Mouse (Mus musculus) liver, embryonic 15.5 days (tissue): ENCODE results near the gene Kctd21. TPM values are rescaled to one million over a fixed set of nuclear protein-coding genes. Genes with fewer than 3 reads are reported as not detected.

Source experiments
- ATAC-seq: fragments of 200-750 bp; cut with Nextera tagmentation; 2 replicates; pipeline ENCODE4 v1.8.0; 2017; ENCODE audit warnings: moderate number of reproducible peaks, mild to moderate bottlenecking, moderate library complexity; ENCODE audit not compliant: insufficient read depth
- H3K27ac ChIP-seq: fragments of 300-500 bp; sonication (generic); replicated peaks from 2 replicates; pipeline ENCODE4 v1.5.1; 2015; ENCODE audit warnings: mild to moderate bottlenecking, inconsistent platforms
- H3K27me3 ChIP-seq: fragments of 300-500 bp; sonication (generic); 2 replicates; pipeline ENCODE4 v1.6.1; 2015; ENCODE audit warnings: mild to moderate bottlenecking, inconsistent platforms
- H3K36me3 ChIP-seq: fragments of 300-500 bp; sonication (generic); replicated peaks from 2 replicates; pipeline ENCODE4 v1.6.1; 2015; ENCODE audit warnings: moderate library complexity, mild to moderate bottlenecking, inconsistent platforms
- H3K4me1 ChIP-seq: fragments of 300-500 bp; sonication (generic); replicated peaks from 2 replicates; pipeline ENCODE4 v1.6.1; 2015; ENCODE audit warnings: inconsistent platforms
- H3K4me2 ChIP-seq: fragments of 300-500 bp; sonication (generic); 2 replicates; pipeline ENCODE4 v1.6.1; 2015; ENCODE audit warnings: moderate library complexity, mild to moderate bottlenecking, inconsistent platforms
- H3K4me3 ChIP-seq: fragments of 300-500 bp; sonication (generic); replicated peaks from 2 replicates; pipeline ENCODE4 v1.5.1; 2015; ENCODE audit warnings: mild to moderate bottlenecking, inconsistent platforms
- H3K9ac ChIP-seq: fragments of 300-500 bp; sonication (generic); 2 replicates; pipeline ENCODE4 v1.6.1; 2015; ENCODE audit warnings: moderate library complexity, mild to moderate bottlenecking, inconsistent platforms
- H3K9me3 ChIP-seq: fragments of 300-500 bp; sonication (generic); replicated peaks from 2 replicates; pipeline ENCODE4 v1.6.1; 2016; ENCODE audit warnings: inconsistent platforms
- WGBS: fragments of 180-500 bp; shearing (Covaris S2); methylation state at CpG from one replicate; pipeline ENCODE4 v1.1.7; 2015; ENCODE audit warnings: mixed read lengths; ENCODE audit not compliant: insufficient replicate concordance; 5-methylcytosine and 5-hydroxymethylcytosine counted together
- polyA plus RNA-seq: library from polyadenylated mRNA; unstranded; fragments of >200 nt; fragmentation: Nextera tagmentation; extraction: Ambion mirVana; gene quantifications from 2 replicates; pipeline ENCODE4 v1.2.1, GENCODE M21; 2015

Gene Kctd21
- polyA plus RNA-seq, 1 experiment from 2014 or later: 1.2 TPM

DNA sequence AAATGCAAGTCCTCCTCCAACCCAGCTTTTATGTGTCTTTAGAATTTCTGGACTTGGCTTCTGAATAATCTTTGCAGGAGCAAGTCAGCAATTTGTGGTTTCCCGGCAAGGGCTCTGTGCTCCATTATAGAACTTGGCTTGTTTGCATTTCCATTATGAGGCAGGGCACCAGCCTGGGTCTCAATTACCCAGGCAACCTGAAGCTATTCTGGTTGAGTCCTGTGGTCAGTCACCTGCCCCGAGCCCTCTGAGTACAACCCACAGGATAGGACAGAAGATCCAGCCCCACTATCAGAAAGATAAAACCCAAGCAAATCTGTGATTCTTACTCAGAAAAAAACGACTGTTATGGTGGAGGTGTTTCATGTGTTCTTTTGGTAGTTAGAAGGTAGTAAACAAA lies 28.8 kb downstream of the Kctd21 start:
- Histone ChIP-seq H3K9me3 (no peaks in the 10 kb centered on the region), H3K27me3 (peaks cover 5% of the 10 kb centered on the region), H3K27ac (no peak overlapping the region), H3K4me3 (no peak overlapping the region), H3K9ac (no peak overlapping the region), H3K36me3 (no peaks in the 10 kb centered on the region), H3K4me1 (no peaks in the 10 kb centered on the region), H3K4me2 (no peak overlapping the region)
- WGBS: 49% methylated on average over 3 of the region's 3 CpGs
- no peak for ATAC-seq

DNA sequence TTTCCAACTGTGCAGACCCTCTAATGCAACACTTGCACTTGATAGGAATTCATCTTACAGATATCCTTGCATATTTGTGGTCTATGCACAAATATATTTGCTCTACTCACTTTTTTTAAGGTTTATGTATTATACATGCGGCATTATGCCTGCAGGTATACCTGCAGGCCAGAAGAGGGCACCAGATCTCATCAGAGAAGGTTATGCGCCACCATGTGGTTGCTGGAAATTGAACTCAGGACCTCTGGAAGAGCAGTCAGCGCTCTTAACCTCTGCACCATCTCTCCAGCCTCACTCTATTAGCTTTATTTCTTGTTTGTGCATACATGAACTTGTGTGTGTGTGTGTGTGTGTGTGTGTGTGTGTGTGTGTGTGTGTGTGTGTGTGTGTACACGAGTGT lies 29.3 kb downstream of the Kctd21 start:
- Histone ChIP-seq H3K4me2 (no peak overlapping the region), H3K9ac (no peak overlapping the region), H3K4me1 (no peaks in the 10 kb centered on the region), H3K36me3 (no peaks in the 10 kb centered on the region), H3K9me3 (no peaks in the 10 kb centered on the region), H3K27ac (no peak overlapping the region), H3K4me3 (no peak overlapping the region), H3K27me3 (peaks cover 5% of the 10 kb centered on the region)
- WGBS: 19% methylated on average over 4 of the region's 4 CpGs
- ATAC-seq: no peak

- no peak overlapping the region for H3K4me3 ChIP-seq
- peaks cover 3% of the 10 kb centered on the region for H3K4me1 ChIP-seq
- H3K4me2 ChIP-seq: no peak overlapping the region
- no peaks in the 10 kb centered on the region for H3K36me3 ChIP-seq
- no peak overlapping the region for H3K27ac ChIP-seq
- no peak for ATAC-seq
- WGBS: 51% methylated on average over 1 of the region's 1 CpGs
- H3K27me3 ChIP-seq: peaks cover 5% of the 10 kb centered on the region
- no peaks in the 10 kb centered on the region for H3K9me3 ChIP-seq
- H3K9ac ChIP-seq: no peak overlapping the region
Observed at GRCm38 (mm10) chr7:97365887-97366286, 33.8 kb downstream of the Kctd21 start.

GRCm38 (mm10) chr7:97375101-97375500 lies 43.0 kb downstream of the Kctd21 start:
- no peaks in the 10 kb centered on the region for H3K27me3 ChIP-seq
- WGBS: 81% methylated on average over 9 of the region's 9 CpGs
- ATAC-seq: no peak
- H3K9ac ChIP-seq: no peak overlapping the region
- no peak overlapping the region for H3K27ac ChIP-seq
- H3K4me3 ChIP-seq: no peak overlapping the region
- H3K9me3 ChIP-seq: no peaks in the 10 kb centered on the region
- peaks cover 30% of the 10 kb centered on the region for H3K4me1 ChIP-seq
- peaks cover 60% of the 10 kb centered on the region for H3K36me3 ChIP-seq
- H3K4me2 ChIP-seq: no peak overlapping the region

DNA sequence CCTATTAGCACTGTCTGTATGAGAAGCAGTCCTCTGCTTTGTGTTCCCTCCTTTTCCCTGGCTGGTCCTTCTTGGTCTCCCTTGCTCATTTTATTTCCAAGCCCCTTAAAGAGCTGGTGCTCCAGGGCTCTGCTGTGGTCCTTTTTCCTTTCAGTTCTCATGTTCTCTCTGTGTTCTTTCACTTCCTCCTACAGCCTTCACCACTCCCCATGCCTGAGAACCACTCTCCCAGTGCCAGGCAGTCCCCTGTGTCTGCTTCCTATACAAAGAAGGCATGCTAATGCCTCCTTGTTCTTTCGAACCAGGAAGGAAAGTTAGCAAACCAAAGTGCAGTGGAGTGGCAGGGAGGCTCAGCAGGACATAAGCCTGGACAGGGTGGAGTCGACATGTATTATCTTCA lies 43.8 kb downstream of the Kctd21 start:
- peaks cover 66% of the 10 kb centered on the region for H3K36me3 ChIP-seq
- H3K4me1 ChIP-seq: peaks cover 27% of the 10 kb centered on the region

GRCm38 (mm10) chr7:97379304-97379703 lies 47.2 kb downstream of the Kctd21 start:
- ATAC-seq: no peak
- Histone ChIP-seq H3K9me3 (no peaks in the 10 kb centered on the region), H3K4me2 (no peak overlapping the region), H3K4me3 (no peak overlapping the region), H3K36me3 (peaks cover 90% of the 10 kb centered on the region), H3K4me1 (peaks cover 12% of the 10 kb centered on the region), H3K27me3 (no peaks in the 10 kb centered on the region), H3K9ac (no peak overlapping the region), H3K27ac (no peak overlapping the region)
- 75% methylated on average over 5 of the region's 5 CpGs for WGBS

More for the DNA sequence above, 43.8 kb downstream of the Kctd21 start:
- ATAC-seq: no peak
- no peak overlapping the region for H3K27ac ChIP-seq
- H3K27me3 ChIP-seq: no peaks in the 10 kb centered on the region
- H3K9me3 ChIP-seq: no peaks in the 10 kb centered on the region
- H3K4me2 ChIP-seq: no peak overlapping the region
- WGBS: 61% methylated on average over 2 of the region's 2 CpGs
- H3K9ac ChIP-seq: no peak overlapping the region
- H3K4me3 ChIP-seq: no peak overlapping the region

- H3K9ac ChIP-seq: no peak overlapping the region
- H3K4me1 ChIP-seq: peaks cover 6% of the 10 kb centered on the region
- H3K27ac ChIP-seq: no peak overlapping the region
- H3K4me2 ChIP-seq: no peak overlapping the region
- H3K4me3 ChIP-seq: no peak overlapping the region
- H3K36me3 ChIP-seq: peaks cover 90% of the 10 kb centered on the region
- no peak for ATAC-seq
- H3K27me3 ChIP-seq: no peaks in the 10 kb centered on the region
- 76% methylated on average over 5 of the region's 5 CpGs for WGBS
- H3K9me3 ChIP-seq: no peaks in the 10 kb centered on the region
Observed at GRCm38 (mm10) chr7:97380500-97381123, 48.5 kb downstream of the Kctd21 start.

DNA sequence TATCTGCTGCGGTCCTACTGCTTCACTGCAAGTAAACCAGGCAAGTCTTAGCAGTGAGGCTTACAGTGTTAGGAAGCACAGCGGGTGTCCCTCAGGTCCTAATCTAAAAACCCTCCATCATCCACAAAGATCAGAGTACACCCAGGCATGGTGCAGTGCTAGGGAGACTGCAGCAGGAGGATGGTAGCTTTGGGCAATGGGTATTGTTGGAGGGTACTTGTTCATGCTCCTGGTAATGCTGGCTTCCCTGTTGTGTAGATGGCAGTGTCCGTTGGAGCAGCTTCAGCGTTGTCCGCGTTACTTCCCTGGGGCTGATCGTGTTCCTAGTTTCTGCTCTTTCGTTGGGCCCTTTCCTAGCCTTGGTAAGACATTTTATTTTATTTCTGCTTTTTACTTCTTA lies 50.5 kb downstream of the Kctd21 start:
- Histone ChIP-seq H3K36me3 (peaks cover 94% of the 10 kb centered on the region), H3K27me3 (no peaks in the 10 kb centered on the region), H3K27ac (no peak overlapping the region), H3K9ac (no peak overlapping the region), H3K4me3 (no peak overlapping the region), H3K4me2 (no peak overlapping the region), H3K9me3 (no peaks in the 10 kb centered on the region), H3K4me1 (no peaks in the 10 kb centered on the region)
- 83% methylated on average over 8 of the region's 8 CpGs for WGBS
- no peak for ATAC-seq

DNA sequence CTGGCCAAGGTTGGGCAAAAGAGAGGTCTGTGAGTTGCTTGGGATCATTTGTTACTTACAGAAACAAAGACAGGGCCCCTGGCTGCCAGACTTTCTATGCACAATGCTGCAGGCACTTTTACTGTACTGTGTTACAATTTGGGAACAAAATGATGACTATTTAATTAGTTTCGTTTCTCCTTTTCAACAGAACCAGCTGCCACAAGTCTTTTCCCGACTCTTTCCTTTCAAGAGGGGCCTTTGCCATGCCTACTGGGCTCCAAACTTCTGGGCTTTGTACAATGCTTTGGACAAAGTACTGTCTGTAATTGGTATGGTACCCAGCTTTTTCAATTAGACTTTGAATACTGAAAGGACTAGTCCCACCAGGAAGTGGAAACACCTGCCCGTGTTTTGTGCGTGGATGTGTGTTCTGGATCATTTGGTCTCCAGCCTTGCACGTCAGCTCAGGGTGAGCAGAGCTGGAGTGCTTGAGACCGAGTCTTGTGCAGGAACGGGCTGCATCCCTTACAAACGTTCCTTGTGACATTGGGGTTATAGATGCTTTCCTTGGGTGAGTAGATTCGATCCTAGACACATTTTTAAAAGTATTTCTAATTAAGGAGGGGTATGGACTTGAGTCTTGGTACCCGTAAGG lies 51.5 kb downstream of the Kctd21 start:
- ATAC-seq: no peak
- Histone ChIP-seq H3K4me1 (no peaks in the 10 kb centered on the region), H3K9ac (no peak overlapping the region), H3K9me3 (no peaks in the 10 kb centered on the region), H3K36me3 (peaks cover 92% of the 10 kb centered on the region), H3K4me3 (no peak overlapping the region), H3K27me3 (no peaks in the 10 kb centered on the region), H3K4me2 (no peak overlapping the region), H3K27ac (no peak overlapping the region)
- 77% methylated on average over 10 of the region's 10 CpGs for WGBS

GRCm38 (mm10) chr7:97386106-97386805 lies 54.1 kb downstream of the Kctd21 start:
- ATAC-seq: no peak
- 80% methylated on average over 7 of the region's 7 CpGs for WGBS

GRCm38 (mm10) chr7:97386806-97387370 lies 54.8 kb downstream of the Kctd21 start:
- WGBS: 82% methylated on average over 5 of the region's 5 CpGs
- Histone ChIP-seq H3K36me3 (peaks cover 93% of the 10 kb centered on the region), H3K27ac (no peak overlapping the region), H3K4me3 (no peak overlapping the region), H3K27me3 (no peaks in the 10 kb centered on the region), H3K4me2 (no peak overlapping the region), H3K9me3 (no peaks in the 10 kb centered on the region), H3K4me1 (no peaks in the 10 kb centered on the region), H3K9ac (no peak overlapping the region)
- no peak for ATAC-seq

More at GRCm38 (mm10) chr7:97386106-97386805, 54.1 kb downstream of the Kctd21 start:
- Histone ChIP-seq H3K36me3 (peaks cover 93% of the 10 kb centered on the region), H3K27me3 (no peaks in the 10 kb centered on the region), H3K9ac (no peak overlapping the region), H3K27ac (no peak overlapping the region), H3K4me3 (no peak overlapping the region), H3K9me3 (no peaks in the 10 kb centered on the region), H3K4me2 (no peak overlapping the region), H3K4me1 (no peaks in the 10 kb centered on the region)
